Mouse (Mus musculus) small intestine, adult 2 months (tissue): Measurements from ENCODE around the gene Cntn4. TPM values are rescaled to one million over a fixed set of nuclear protein-coding genes. Genes with fewer than 3 reads are reported as not detected.

Experiments
- H3K27ac ChIP-seq: fragments of 200-500 bp; 2 replicates; pipeline ENCODE4 v1.5.1; 2012; ENCODE audit warnings: low read depth, low read length, control low read depth, inconsistent platforms; ENCODE audit not compliant: insufficient read depth
- H3K27me3 ChIP-seq: fragments of 200-500 bp; 2 replicates; pipeline ENCODE4 v1.6.1; 2012; ENCODE audit warnings: mild to moderate bottlenecking, moderate library complexity, low read length, inconsistent platforms; ENCODE audit not compliant: control insufficient read depth, insufficient read depth
- H3K36me3 ChIP-seq: fragments of 200-500 bp; 2 replicates; pipeline ENCODE4 v1.6.1; 2012; ENCODE audit warnings: mild to moderate bottlenecking, low read length, control low read depth, inconsistent platforms; ENCODE audit not compliant: control insufficient read depth, insufficient read depth
- H3K4me1 ChIP-seq: fragments of 200-500 bp; 2 replicates; pipeline ENCODE4 v1.6.1; 2012; ENCODE audit warnings: low read length, inconsistent platforms, mixed read lengths; ENCODE audit not compliant: control insufficient read depth, insufficient read depth, insufficient read length
- H3K4me3 ChIP-seq: fragments of 200-500 bp; 2 replicates; pipeline ENCODE4 v1.5.1; 2012; ENCODE audit warnings: low read depth, mild to moderate bottlenecking, control low read depth, inconsistent platforms, low read length, moderate library complexity
- CTCF ChIP-seq: fragments of 200-500 bp; IDR thresholded peaks from 2 replicates; pipeline ENCODE4 v1.5.1; 2012; ENCODE audit warnings: low read depth, mild to moderate bottlenecking, control low read depth, inconsistent platforms, low read length, moderate library complexity, mixed read lengths; ENCODE audit not compliant: insufficient replicate concordance, insufficient read length; ENCODE audit errors: extremely low read depth
- POLR2A ChIP-seq: fragments of 200-500 bp; IDR thresholded peaks from 2 replicates; pipeline ENCODE4 v1.6.1; 2012; ENCODE audit warnings: low read depth, mild to moderate bottlenecking, control low read depth, inconsistent platforms, low read length, moderate library complexity
- WGBS: fragments of 180-500 bp; shearing (Covaris S2); methylation state at CpG from one replicate; pipeline ENCODE4 v1.1.7; 2018; 5-methylcytosine and 5-hydroxymethylcytosine counted together
- polyA plus RNA-seq: library from polyadenylated mRNA; depleted of rRNA; stranded (reverse); fragments of >200 nt; gene quantifications from 2 replicates; pipeline ENCODE4 v1.2.3, GENCODE M21; 2012

Gene Cntn4
- polyA plus RNA-seq, 1 experiment = not detected

DNA sequence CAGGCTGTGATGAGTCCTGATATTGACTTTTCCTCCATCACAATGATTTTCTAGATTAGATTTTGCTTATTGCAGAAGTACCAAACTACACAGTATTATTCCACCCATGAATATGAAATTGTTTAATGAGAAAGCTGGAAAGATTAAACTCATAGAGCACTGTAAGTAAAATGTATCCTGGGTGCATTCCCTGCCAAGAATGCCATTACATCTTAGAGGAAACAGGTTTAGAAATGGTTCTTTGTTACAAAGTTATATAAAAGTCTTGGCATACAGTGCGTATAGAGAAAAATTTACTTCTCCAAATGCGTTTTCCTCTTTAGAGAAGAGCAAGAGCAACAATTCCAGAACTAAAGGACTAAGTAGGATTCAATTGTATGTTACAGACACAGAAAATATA is 261.8 kb downstream of the Cntn4 start:
- TF ChIP-seq POLR2A (no peak), CTCF (no peak)

DNA sequence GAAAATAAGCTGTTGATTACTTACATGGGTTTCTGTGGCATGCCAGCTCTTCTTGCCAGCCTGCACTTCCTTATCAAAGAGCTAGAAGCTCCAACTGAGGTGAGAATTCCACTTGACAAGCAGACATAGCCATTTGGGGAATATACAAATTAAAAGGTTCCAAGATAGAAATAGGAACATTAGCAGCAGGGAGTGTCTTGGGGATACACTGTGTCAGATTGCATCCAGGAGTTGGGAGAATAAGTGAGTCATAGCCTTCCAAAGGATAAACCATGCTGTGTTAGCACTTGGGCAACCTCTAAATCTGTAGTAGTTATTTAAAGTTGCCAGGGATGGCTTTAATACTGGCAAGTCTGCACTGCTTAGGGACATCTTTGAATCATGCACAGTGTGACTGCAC is 263.1 kb downstream of the Cntn4 start:
- no peak overlapping the region for H3K27ac ChIP-seq
- no peaks in the 10 kb centered on the region for H3K27me3 ChIP-seq
- H3K36me3 ChIP-seq = no peaks in the 10 kb centered on the region
- TF ChIP-seq CTCF (no peak), POLR2A (no peak)
- H3K4me1 ChIP-seq = no peaks in the 10 kb centered on the region
- H3K4me3 ChIP-seq = no peak overlapping the region

More for the DNA sequence above, 261.8 kb downstream of the Cntn4 start:
- WGBS = 68% methylated on average over 2 of the region's 2 CpGs
- H3K4me1 ChIP-seq = no peaks in the 10 kb centered on the region
- no peak overlapping the region for H3K4me3 ChIP-seq
- no peak overlapping the region for H3K27ac ChIP-seq
- no peaks in the 10 kb centered on the region for H3K27me3 ChIP-seq
- no peaks in the 10 kb centered on the region for H3K36me3 ChIP-seq

DNA sequence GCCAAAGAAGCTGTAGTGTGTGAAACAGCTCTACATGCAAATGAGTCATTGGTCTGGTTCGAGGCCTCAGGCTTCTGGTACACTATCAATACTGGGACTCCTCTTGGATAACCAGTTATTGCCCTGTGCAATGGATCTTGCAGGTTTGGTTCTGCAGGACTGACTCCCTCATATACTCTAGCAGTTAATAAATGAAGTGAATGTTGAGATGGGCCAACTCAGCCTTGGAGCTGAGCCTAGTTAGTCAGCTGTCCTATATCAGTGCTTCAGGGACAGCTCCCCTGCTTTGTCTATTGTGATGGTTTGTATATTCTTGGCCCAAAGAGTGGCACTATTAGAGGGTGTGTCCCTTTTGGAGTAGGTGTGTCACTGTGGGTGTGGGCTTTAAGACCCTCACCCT is 314.0 kb downstream of the Cntn4 start:
- no peak for TF ChIP-seq POLR2A
- TF ChIP-seq CTCF = no peak
- WGBS = 61% methylated on average over 1 of the region's 1 CpGs

DNA sequence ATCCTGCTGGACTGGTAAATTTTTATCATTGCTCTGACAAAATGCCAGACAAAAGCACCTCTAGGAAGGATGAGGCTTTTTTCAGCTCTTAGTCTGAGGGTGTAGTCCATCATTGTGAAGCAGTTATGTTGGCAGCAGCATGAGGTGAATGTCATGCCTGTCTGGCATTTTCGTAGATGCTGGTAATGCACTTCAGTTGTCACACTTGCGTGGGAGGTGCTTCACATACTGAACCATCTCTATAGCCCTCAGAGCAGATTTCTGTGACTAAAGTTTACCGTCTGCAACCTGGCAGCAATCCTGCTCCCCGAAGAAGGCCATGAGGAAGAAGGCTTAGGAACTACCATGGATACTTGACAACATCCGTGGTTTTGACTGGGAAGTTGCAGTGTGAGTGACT is 335.6 kb downstream of the Cntn4 start:
- WGBS = 82% methylated on average over 5 of the region's 5 CpGs
- Histone ChIP-seq H3K27me3 (no peaks in the 10 kb centered on the region), H3K4me1 (no peaks in the 10 kb centered on the region), H3K4me3 (no peak overlapping the region), H3K36me3 (no peaks in the 10 kb centered on the region), H3K27ac (no peak overlapping the region)
- TF ChIP-seq CTCF = no peak
- TF ChIP-seq POLR2A = no peak

More for the DNA sequence above, 314.0 kb downstream of the Cntn4 start:
- Histone ChIP-seq H3K4me3 (no peak overlapping the region), H3K4me1 (no peaks in the 10 kb centered on the region), H3K36me3 (no peaks in the 10 kb centered on the region), H3K27me3 (no peaks in the 10 kb centered on the region), H3K27ac (no peak overlapping the region)

DNA sequence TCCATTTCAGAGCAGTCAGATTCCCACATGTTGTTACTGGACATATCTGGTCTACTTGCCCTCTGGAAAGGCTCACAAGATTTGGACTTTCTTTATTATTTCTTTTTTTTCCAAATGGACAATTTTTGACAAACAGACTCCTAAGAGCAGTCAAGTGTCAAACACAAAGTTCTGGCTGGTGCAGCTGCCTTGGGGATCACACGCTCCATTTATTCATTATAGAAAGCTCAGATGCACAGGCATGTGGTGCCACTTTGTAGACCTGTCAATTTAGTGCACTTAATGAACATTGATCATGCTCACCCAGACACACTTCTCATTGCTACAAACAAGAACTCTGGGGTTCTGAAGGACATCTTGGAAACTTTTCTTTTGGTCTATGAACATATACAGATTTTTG is 337.7 kb downstream of the Cntn4 start:
- Histone ChIP-seq H3K27ac (no peak overlapping the region), H3K4me3 (no peak overlapping the region), H3K36me3 (no peaks in the 10 kb centered on the region), H3K27me3 (no peaks in the 10 kb centered on the region), H3K4me1 (no peaks in the 10 kb centered on the region)
- 83% methylated on average over 1 of the region's 1 CpGs for WGBS
- TF ChIP-seq POLR2A (no peak), CTCF (no peak)

DNA sequence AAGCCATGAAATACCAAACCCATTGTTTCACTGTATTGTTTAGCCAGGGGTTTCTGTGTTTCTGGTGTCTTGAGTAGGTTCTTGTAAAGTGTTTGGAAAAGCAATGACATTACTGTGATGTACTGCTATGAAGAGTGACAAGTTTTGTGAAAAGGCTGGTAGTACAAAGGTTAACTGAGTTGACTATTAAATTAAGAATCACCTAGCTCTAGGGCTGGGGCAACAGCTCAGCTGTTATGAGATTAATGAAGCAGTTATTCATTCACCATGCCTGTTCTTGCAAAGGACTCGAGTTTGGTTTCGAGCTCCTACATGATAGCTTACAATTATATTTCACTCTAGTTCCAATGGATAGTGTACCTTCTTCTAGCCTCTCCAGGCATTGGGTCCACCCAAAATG is 371.4 kb downstream of the Cntn4 start:
- 60% methylated on average over 2 of the region's 2 CpGs for WGBS
- no peak overlapping the region for H3K4me3 ChIP-seq
- TF ChIP-seq CTCF = no peak
- no peak for TF ChIP-seq POLR2A
- no peaks in the 10 kb centered on the region for H3K27me3 ChIP-seq
- H3K36me3 ChIP-seq = no peaks in the 10 kb centered on the region
- no peak overlapping the region for H3K27ac ChIP-seq
- no peaks in the 10 kb centered on the region for H3K4me1 ChIP-seq

DNA sequence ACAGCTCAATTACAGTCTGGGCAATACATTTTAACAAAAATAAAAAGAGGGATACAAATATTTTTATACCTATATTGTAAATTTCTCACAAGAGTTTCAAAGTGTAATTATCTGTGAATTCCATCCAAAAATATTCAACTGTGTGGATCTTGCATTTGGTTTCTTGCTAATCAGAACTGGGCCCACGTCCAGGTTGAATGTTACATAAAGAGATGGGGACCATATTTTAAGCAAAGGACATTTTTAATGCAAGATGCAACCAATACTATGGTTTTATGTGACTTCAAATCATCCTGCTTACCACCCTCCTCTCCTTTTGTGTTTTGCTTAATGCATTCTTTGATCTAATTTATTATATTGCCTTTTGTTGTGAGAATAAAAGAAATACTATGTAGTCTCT is 378.7 kb downstream of the Cntn4 start:
- Histone ChIP-seq H3K27ac (no peak overlapping the region), H3K4me1 (no peaks in the 10 kb centered on the region), H3K4me3 (no peak overlapping the region), H3K27me3 (no peaks in the 10 kb centered on the region), H3K36me3 (no peaks in the 10 kb centered on the region)
- TF ChIP-seq POLR2A (no peak), CTCF (no peak)
- WGBS = 49% methylated on average over 1 of the region's 1 CpGs
